Mouse (Mus musculus) G1E (cell line): ENCODE data around the gene Amhr2. TPM values are rescaled to one million over a fixed set of nuclear protein-coding genes. Genes with fewer than 3 reads are reported as not detected.

Experiments used
- ATAC-seq: 2 replicates; pipeline ENCODE4 v1.8.0; 2016; ENCODE audit warnings: mild to moderate bottlenecking; ENCODE audit not compliant: insufficient number of reproducible peaks, poor library complexity, low FRiP score, severe bottlenecking; ENCODE audit errors: extremely low read depth
- DNase-seq: peaks from one replicate; pipeline ENCODE4 v3.0.0; 2012; ENCODE audit warnings: low spot score
- H3K27me3 ChIP-seq: 2 replicates; pipeline ENCODE4 v1.6.1; 2012; ENCODE audit warnings: mild to moderate bottlenecking, low read length, inconsistent platforms; ENCODE audit not compliant: insufficient read depth
- H3K36me3 ChIP-seq: replicated peaks from 2 replicates; pipeline ENCODE3; 2012; ENCODE audit warnings: mild to moderate bottlenecking, inconsistent platforms
- H3K4me1 ChIP-seq: 2 replicates; pipeline ENCODE4 v1.6.1; 2012; ENCODE audit warnings: low read depth, low read length, inconsistent platforms, mixed read lengths; ENCODE audit not compliant: insufficient read depth
- H3K4me3 ChIP-seq: 2 replicates; pipeline ENCODE4 v1.5.1; 2012; ENCODE audit warnings: low read depth, mild to moderate bottlenecking, inconsistent platforms, low read length, moderate library complexity, mixed read lengths
- H3K9me3 ChIP-seq: replicated peaks from 2 replicates; pipeline ENCODE4 v1.6.1; 2012; ENCODE audit warnings: inconsistent platforms
- CTCF ChIP-seq: IDR thresholded peaks from 2 replicates; pipeline ENCODE4 v1.5.1; 2012; ENCODE audit warnings: low read depth, low read length, inconsistent platforms, mixed read lengths
- GATA1 ChIP-seq: IDR thresholded peaks from 2 replicates; pipeline ENCODE4 v1.6.1; 2012; ENCODE audit warnings: borderline replicate concordance, low read length, inconsistent platforms, mixed read lengths
- GATA2 ChIP-seq: IDR thresholded peaks from 2 replicates; pipeline ENCODE4 v1.6.1; 2012; ENCODE audit warnings: low read depth, low read length, inconsistent platforms, borderline replicate concordance
- POLR2AphosphoS5 ChIP-seq: IDR thresholded peaks from 2 replicates; pipeline ENCODE4 v1.6.1; 2012; ENCODE audit warnings: low read depth, low read length, inconsistent platforms; ENCODE audit not compliant: insufficient replicate concordance
- TAL1 ChIP-seq: conservative IDR thresholded peaks from 2 replicates; pipeline ENCODE4 v1.6.1; 2012; ENCODE audit warnings: low read depth, low read length, inconsistent platforms, mixed read lengths
- polyA plus RNA-seq: library from polyadenylated mRNA; stranded (reverse); fragments of >175 nt; gene quantifications from 2 replicates; pipeline ENCODE4 v1.2.3, GENCODE M21; 2012
- total RNA-seq, 2 experiments: library from RNA; stranded (forward) in 1 of 2; stranded (reverse) in 1 of 2; fragments of 200-1000 nt in 1 of 2; fragments of >200 nt in 1 of 2; fragmentation: Nextera tagmentation in 1 of 2; gene quantifications; 2 replicates each; pipeline ENCODE4 v1.2.3; 2014 to 2017

Gene Amhr2
- total and polyA plus RNA-seq, 3 experiments, result not detected

DNA sequence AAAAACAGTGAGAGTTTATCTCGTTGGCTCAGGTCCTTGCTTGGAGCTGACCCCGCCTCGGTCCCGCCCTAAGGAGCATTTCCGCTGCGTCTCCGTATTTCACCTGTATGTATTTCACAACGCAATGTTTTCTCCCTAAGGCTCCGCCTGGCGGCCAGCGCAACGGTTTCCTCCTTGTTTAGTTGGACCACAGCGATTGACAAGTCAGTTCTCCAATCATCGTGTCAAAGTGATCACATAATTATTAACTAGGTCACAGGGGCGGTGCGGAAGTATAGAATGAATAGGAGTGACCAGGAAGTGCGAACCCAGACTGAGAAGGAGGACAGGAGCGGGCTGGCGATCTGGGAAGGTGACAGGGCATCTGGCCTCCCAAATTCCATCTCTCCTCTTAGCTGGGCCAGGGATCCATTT lies 13.7 kb downstream of the Amhr2 start, which contains the start of gene Prr13:
TSS of gene Prr13 (plus strand) at position 125 of the 414 bp plus-strand sequence.
- no peak for TF ChIP-seq GATA1
- peak; percentile 85 for ATAC-seq
- H3K4me1 ChIP-seq, result peaks cover 54% of the 10 kb centered on the region

DNA sequence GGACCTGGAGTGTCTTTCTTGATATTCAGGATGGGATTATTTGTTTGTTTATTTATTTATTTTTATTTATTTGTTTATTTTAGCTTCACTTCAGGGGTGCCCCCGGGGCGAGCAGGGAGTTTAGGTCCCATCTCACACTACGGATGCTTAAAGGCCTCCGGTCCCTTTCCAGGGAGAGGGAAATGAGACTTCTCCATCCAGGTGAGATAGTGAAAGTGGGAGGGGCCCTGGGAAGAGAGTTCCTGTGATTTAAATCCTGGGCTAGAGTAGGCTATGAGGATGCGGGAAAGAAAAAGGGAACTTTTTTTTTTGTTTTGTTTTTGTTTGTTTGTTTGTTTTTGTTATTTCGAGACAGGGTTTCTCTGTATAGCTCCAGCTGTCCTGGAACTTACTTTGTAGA lies 14.2 kb downstream of the Amhr2 start:
- Histone ChIP-seq H3K27me3 (no peaks in the 10 kb centered on the region), H3K9me3 (no peaks in the 10 kb centered on the region), H3K36me3 (peaks cover 36% of the 10 kb centered on the region), H3K4me3 (peak overlapping the region; percentile 73), H3K4me1 (peaks cover 54% of the 10 kb centered on the region)
- no peak for ATAC-seq
- DNase-seq, result no peak
- TF ChIP-seq GATA2, result no peak
- TF ChIP-seq TAL1, result no peak
- TF ChIP-seq GATA1, result no peak
- no peak for TF ChIP-seq CTCF

More for the DNA sequence above, 13.7 kb downstream of the Amhr2 start, which contains the start of gene Prr13:
- H3K27me3 ChIP-seq, result peaks cover 5% of the 10 kb centered on the region; the same call in 1 of the 2 replicates
- no peaks in the 10 kb centered on the region for H3K9me3 ChIP-seq
- peak; percentile 80 for DNase-seq
- H3K4me3 ChIP-seq, result peak within 1 kb of the TSS; percentile 73
- peaks cover 33% of the 10 kb centered on the region for H3K36me3 ChIP-seq

GRCm38 (mm10) chr15:102459847-102460246 lies 14.7 kb downstream of the Amhr2 start:
- H3K4me3 ChIP-seq, result peak overlapping the region; percentile 73
- no peak for TF ChIP-seq CTCF
- TF ChIP-seq GATA1, result no peak
- TF ChIP-seq TAL1, result no peak
- no peak for TF ChIP-seq GATA2
- TF ChIP-seq POLR2AphosphoS5, result no peak
- no peaks in the 10 kb centered on the region for H3K9me3 ChIP-seq
- DNase-seq (no peak), ATAC-seq (no peak)
- no peaks in the 10 kb centered on the region for H3K27me3 ChIP-seq
- H3K4me1 ChIP-seq, result peaks cover 54% of the 10 kb centered on the region
- H3K36me3 ChIP-seq, result peaks cover 39% of the 10 kb centered on the region

DNA sequence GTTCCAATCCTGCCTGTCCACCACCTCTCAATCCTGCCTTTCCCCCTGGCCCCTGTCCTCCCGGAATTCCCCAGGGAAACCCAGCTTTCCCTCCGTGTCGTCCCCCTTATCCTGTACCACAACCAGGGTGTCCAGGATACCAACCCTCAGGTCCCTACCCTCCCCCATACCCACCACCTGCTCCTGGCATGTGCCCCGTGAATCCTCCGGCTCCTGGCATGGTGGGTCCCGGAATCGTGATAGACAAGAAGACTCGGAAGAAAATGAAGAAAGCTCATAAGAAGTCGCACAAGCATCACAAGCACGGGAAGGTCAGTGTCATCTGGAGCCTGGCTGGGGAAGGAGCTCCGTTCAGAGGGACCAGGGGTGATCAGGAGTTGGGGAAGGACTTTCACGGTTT lies 15.2 kb downstream of the Amhr2 start:
- H3K9me3 ChIP-seq, result no peaks in the 10 kb centered on the region
- H3K36me3 ChIP-seq, result peaks cover 44% of the 10 kb centered on the region
- ATAC-seq (no peak), DNase-seq (no peak)
- H3K4me1 ChIP-seq, result peaks cover 54% of the 10 kb centered on the region
- TF ChIP-seq CTCF (no peak), TAL1 (no peak), POLR2AphosphoS5 (no peak), GATA1 (no peak), GATA2 (no peak)
- peak overlapping the region; percentile 73 for H3K4me3 ChIP-seq
- H3K27me3 ChIP-seq, result no peaks in the 10 kb centered on the region

GRCm38 (mm10) chr15:102460971-102461370 lies 15.8 kb downstream of the Amhr2 start:
- H3K4me1 ChIP-seq, result peaks cover 52% of the 10 kb centered on the region
- ATAC-seq, result no peak
- DNase-seq, result no peak

GRCm38 (mm10) chr15:102461430-102462075 lies 16.4 kb downstream of the Amhr2 start:
- TF ChIP-seq GATA2 (no peak), GATA1 (no peak), TAL1 (no peak), CTCF (no peak), POLR2AphosphoS5 (no peak)
- Histone ChIP-seq H3K4me3 (no peak overlapping the region; the same call in 1 of the 2 replicates), H3K27me3 (no peaks in the 10 kb centered on the region), H3K36me3 (peaks cover 54% of the 10 kb centered on the region), H3K9me3 (no peaks in the 10 kb centered on the region), H3K4me1 (peaks cover 49% of the 10 kb centered on the region)
- DNase-seq, result no peak
- ATAC-seq, result no peak

More at GRCm38 (mm10) chr15:102460971-102461370, 15.8 kb downstream of the Amhr2 start:
- no peak for TF ChIP-seq POLR2AphosphoS5
- TF ChIP-seq GATA2, result no peak
- no peak for TF ChIP-seq GATA1
- no peak for TF ChIP-seq TAL1
- no peak for TF ChIP-seq CTCF
- Histone ChIP-seq H3K36me3 (peaks cover 49% of the 10 kb centered on the region), H3K9me3 (no peaks in the 10 kb centered on the region), H3K4me3 (peak overlapping the region; percentile 73; the same call in 1 of the 2 replicates), H3K27me3 (no peaks in the 10 kb centered on the region)

DNA sequence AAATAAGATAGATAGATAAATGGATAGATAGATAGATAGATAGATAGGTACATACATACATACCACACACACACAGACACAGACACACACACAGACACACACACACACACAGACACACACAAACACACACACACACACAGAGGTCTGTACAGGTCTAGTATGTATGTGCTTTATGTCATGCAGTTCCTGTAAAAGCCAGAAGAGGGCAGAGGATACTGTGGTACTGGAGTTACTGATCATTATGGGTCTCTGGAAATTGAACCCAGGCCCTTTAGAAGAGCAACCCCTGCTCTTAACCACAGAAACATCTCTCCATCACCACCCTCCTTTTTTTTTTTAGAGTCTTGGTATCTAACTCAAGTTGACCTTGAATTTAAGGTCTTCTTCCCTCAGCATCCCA lies 18.5 kb downstream of the Amhr2 start:
- ATAC-seq (no peak), DNase-seq (no peak)
- Histone ChIP-seq H3K9me3 (peaks cover 3% of the 10 kb centered on the region; the same call in 1 of the 2 replicates), H3K36me3 (peaks cover 71% of the 10 kb centered on the region), H3K4me1 (peaks cover 33% of the 10 kb centered on the region), H3K27me3 (no peaks in the 10 kb centered on the region), H3K4me3 (no peak overlapping the region)
- TF ChIP-seq TAL1 (no peak), CTCF (0 out of 2 replicates have a peak, but pooled peaks have one; percentile 33)
